Mouse (Mus musculus) cortical plate, adult 2 months (tissue): ENCODE data around the gene Efna5.

Experiments used
- CTCF ChIP-seq: fragments of 200-500 bp; IDR thresholded peaks from 2 replicates; pipeline ENCODE4 v1.5.1; 2011; ENCODE audit warnings: mild to moderate bottlenecking, control low read depth, low read length; ENCODE audit not compliant: insufficient read depth; ENCODE audit errors: extremely low read depth
- POLR2A ChIP-seq: fragments of 200-500 bp; IDR thresholded peaks from 2 replicates; pipeline ENCODE4 v1.6.1; 2011; ENCODE audit warnings: mild to moderate bottlenecking, low read length, control low read depth; ENCODE audit not compliant: insufficient read depth; ENCODE audit errors: extremely low read depth

DNA sequence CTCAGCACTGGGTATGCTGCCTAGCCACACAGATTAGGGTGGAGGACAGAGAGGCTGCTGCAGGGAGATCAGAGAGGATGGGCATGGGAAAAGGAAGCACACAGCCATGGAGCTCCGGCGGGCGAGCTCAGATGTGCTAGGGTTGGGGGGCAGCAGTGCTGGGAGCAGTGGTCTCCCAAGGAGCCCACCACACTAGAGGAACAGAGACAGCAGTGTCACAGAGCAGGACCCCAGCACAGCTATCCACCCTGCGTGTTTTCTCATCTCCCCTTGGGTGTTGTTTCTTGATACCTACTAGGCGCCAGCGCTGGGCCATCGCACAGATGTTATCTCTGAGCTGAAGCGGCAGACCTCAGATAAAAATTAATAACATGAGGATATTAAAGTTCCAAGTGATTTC lies 234.3 kb downstream of the Efna5 start:
- TF ChIP-seq CTCF (no peak), POLR2A (no peak)
